Mouse (Mus musculus) heart, postnatal 0 days (tissue): ENCODE measurements around the gene Olfr1499.

Source experiments
- CTCF ChIP-seq: IDR thresholded peaks from 2 replicates; pipeline ENCODE4 v1.5.1; 2016; ENCODE audit warnings: antibody characterized with exemption, control low read depth, low read depth
- EP300 ChIP-seq: IDR thresholded peaks from 2 replicates; pipeline ENCODE4 v1.6.1; 2016; ENCODE audit warnings: antibody characterized with exemption, low read depth

DNA sequence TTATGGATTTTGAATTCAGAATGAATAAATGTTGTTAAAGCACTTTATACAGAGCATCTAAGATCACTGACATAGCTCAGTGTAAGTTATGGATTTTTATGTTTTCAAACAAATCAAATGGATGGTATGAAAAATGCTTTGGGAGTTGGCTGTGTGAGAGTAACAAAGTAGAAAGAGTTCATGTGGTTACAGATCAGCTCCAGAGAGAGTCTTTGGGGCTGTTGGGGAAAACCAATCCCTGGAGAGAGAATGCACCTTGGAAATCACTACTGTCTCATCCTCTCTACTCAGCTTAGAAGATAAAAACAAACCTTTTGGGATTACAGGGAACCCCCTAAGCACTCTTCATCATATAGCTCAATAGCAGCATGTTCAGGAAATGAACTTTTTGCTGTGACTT, at the start of gene Olfr1499:
- TF ChIP-seq CTCF (no peak), EP300 (no peak)
